Mouse (Mus musculus): ENCODE measurements around the gene Josd1. TPM values are rescaled to one million over a fixed set of nuclear protein-coding genes. Genes with fewer than 3 reads are reported as not detected.
"Not testable (repeated sequence)": the region's sequence is repeated elsewhere in the genome, so short reads cannot be mapped to it uniquely, and the experiment has no call there.

The Josd1 gene
- polyA plus RNA-seq, 1 experiment from 2014 or later, result 21.8 TPM

DNA sequence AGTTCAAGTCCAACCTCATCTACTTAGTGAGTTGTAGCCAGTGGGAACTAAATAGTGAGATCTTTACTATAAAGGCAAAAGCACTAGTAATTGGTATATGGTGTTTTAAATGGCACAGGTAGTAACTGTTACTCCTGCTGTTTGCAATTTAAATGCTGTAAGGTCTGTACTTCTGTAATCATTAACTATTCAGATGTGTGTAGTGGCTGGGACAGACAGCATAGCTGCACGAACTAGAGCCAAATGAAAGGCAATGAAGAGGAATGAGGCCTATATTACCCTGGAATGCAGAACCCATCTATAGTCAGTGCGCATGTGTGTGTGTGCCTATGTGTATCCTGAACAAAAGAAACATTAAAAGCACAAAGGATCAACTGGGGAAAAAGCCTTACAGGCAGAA lies 9.8 kb downstream of the Josd1 start:
- Histone ChIP-seq H3K4me3 (replicated peaks) (no peak overlapping the region), H3K9ac (replicated peaks) (no peak overlapping the region), H3K4me2 (no peak overlapping the region), H3K9me3 (replicated peaks) (no peaks in the 10 kb centered on the region), H3K27ac (replicated peaks) (no peak overlapping the region), H3K36me3 (peaks cover 38% of the 10 kb centered on the region), H3K4me1 (peaks cover 17% of the 10 kb centered on the region), H3K27me3 (replicated peaks) (no peaks in the 10 kb centered on the region)
- no peak for ATAC-seq (ENCODE audit: low FRiP score)
- 79% methylated on average over 2 of the region's 2 CpGs for WGBS

DNA sequence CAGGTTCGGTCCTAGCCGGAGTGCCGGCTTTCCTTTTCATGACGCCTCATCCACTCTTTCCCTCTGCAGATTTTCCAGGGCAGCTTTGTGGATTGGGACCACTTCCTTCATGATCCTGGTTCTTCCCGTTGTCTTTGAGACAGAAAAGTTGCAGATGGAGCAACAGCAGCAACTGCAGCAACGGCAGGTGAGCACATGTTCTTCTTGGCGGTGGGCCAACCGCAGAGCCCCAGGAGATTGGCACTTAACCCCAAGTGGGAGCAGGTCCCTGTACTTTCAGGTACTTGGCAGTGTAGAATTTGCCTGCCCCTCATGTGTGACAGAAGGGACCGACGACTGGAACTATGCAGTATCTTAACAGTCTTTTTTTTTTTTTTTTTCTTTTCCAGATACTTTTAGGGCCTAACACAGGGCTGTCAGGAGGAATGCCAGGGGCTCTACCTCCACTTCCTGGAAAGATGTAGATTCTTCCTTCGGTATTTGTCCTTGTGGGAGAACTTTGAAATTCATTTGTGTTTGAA lies 15.8 kb downstream of the Josd1 start:
- H3K9me3 ChIP-seq (replicated peaks); H3K27ac ChIP-seq (replicated peaks); H3K9ac ChIP-seq (replicated peaks); H3K27me3 ChIP-seq (replicated peaks); ATAC-seq (ENCODE audit: low FRiP score); H3K4me1 ChIP-seq: not testable (repeated sequence)
- WGBS, result 84% methylated on average over 11 of the region's 11 CpGs
- peak overlapping the region; percentile 86 for H3K4me3 ChIP-seq (replicated peaks)
- peak overlapping the region; percentile 76 for H3K4me2 ChIP-seq
- H3K36me3 ChIP-seq, result peaks cover 56% of the 10 kb centered on the region

DNA sequence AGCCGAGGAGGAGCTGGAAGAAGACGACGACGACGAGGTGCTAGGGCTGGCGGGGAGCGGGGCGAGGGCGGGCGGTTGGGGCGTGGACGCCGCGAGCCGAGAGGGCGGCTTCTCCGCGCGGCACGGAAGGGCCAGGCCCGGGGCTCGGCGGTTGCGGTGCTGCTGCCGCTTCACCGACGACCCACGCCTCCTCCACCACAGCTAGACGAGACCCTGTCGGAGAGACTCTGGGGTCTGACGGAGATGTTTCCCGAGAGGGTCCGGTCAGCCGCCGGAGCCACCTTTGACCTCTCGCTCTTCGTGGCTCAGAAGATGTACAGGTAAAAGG lies 16.8 kb downstream of the Josd1 start:
- under 1% methylated on average over 37 of the region's 37 CpGs for WGBS
- Histone ChIP-seq H3K4me2 (peak overlapping the region; percentile 76), H3K36me3 (peaks cover 56% of the 10 kb centered on the region), H3K27me3 (replicated peaks) (no peaks in the 10 kb centered on the region), H3K9ac (replicated peaks) (peak overlapping the region; percentile 77), H3K27ac (replicated peaks) (peak overlapping the region; percentile 64), H3K4me1 (peaks cover 7% of the 10 kb centered on the region), H3K4me3 (replicated peaks) (peak overlapping the region; percentile 86), H3K9me3 (replicated peaks) (no peaks in the 10 kb centered on the region)
- peak; percentile 55 for ATAC-seq (ENCODE audit: low FRiP score)

DNA sequence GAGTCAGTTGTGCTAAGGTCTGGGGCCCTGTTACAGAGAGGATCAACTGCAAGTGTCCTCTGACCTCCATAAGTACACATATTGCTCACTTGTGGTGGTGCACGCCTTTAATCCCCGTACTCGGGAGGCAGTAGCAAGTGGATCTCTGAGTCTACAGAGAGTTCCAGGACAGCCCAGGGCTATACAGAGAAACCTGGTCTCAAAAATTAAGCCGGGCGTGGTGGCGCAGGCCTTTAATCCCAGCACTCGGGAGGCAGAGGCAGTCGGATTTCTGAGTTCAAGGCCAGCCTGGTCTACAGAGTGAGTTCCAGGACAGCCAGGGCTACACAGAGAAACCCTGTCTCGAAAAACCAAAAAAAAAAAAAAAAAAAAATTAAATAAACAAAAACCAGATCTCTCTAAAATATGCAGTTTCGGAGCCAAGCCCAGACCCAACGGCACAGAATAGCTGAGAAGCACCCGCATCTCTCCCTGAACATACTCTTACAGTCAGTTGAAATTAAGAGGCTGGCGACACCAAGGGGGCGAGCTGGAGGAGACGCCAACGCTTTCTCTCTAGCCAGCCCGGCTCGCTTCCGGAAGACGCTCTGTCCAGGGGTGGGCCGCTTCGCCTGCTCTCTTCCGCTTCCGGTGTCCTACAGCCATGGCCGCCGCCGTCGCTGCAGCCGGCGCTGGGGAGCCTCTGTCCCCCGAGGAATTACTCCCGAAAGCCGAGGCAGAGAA lies 17.3 kb downstream of the Josd1 start, which contains the start of gene Tomm22:
Gene Tomm22, plus strand, starts transcription at position 613 of the 723 bp plus-strand sequence.
- Histone ChIP-seq H3K27me3 (replicated peaks) (no peaks in the 10 kb centered on the region), H3K4me1 (peaks cover 7% of the 10 kb centered on the region), H3K9ac (replicated peaks) (peak within 1 kb of the TSS; percentile 77), H3K27ac (replicated peaks) (peak within 1 kb of the TSS; percentile 64), H3K4me3 (replicated peaks) (peak within 1 kb of the TSS; percentile 86), H3K9me3 (replicated peaks) (no peaks in the 10 kb centered on the region), H3K4me2 (peak within 1 kb of the TSS; percentile 76), H3K36me3 (peaks cover 58% of the 10 kb centered on the region)
- WGBS, result 21% methylated on average over 33 of the region's 33 CpGs
- ATAC-seq (ENCODE audit: low FRiP score), result peak; percentile 94

DNA sequence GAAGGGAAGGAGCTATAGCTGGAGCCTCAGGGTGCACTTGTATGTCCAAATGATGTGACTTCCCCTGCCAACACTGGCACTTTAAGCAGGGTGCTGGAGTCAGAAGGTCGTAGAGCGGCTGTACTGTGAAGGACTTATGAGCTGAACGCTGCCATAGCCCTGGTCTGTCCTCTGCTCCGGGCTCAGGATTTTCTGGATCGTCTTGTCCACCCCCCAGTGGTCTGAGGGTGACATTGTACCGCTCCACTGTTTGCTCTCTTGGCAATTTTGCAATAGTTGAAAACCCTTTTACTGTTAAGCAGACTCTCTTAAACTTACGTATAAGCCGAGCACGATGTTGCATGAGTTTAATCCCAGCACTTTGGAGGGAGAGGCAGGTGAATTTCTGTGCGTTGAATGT lies 18.5 kb downstream of the Josd1 start:
- Histone ChIP-seq H3K27me3 (replicated peaks) (no peaks in the 10 kb centered on the region), H3K9ac (replicated peaks) (no peak overlapping the region), H3K36me3 (peaks cover 49% of the 10 kb centered on the region), H3K4me3 (replicated peaks) (no peak overlapping the region), H3K4me1 (peaks cover 7% of the 10 kb centered on the region), H3K9me3 (replicated peaks) (no peaks in the 10 kb centered on the region), H3K27ac (replicated peaks) (no peak overlapping the region), H3K4me2 (no peak overlapping the region)
- 77% methylated on average over 10 of the region's 10 CpGs for WGBS
- no peak for ATAC-seq (ENCODE audit: low FRiP score)

DNA sequence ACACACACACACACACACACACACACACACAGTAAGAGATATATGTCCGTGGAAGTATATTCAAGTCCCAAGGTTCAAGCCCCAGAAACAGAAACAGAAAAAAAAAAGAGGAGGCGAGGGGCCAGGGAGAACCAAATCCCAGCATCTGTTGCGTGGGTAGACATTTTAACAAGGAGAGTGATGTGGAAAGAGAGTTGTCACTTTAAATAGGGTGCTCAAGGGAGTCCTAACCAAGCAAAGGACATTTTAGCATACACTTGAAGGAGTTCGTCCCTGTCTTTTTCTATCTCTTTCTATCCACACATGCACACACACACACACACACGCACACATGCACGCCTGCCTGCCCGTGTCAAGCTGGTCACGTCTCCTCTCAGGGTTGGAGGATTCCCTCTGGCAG lies 23.1 kb downstream of the Josd1 start:
- no peak for ATAC-seq (ENCODE audit: low FRiP score)
- no peak overlapping the region for H3K9ac ChIP-seq (replicated peaks)
- peaks cover 47% of the 10 kb centered on the region for H3K36me3 ChIP-seq
- no peak overlapping the region for H3K27ac ChIP-seq (replicated peaks)
- 96% methylated on average over 8 of the region's 8 CpGs for WGBS
- H3K4me1 ChIP-seq, result peaks cover 5% of the 10 kb centered on the region
- H3K9me3 ChIP-seq (replicated peaks), result no peaks in the 10 kb centered on the region
- H3K4me2 ChIP-seq, result no peak overlapping the region
- no peaks in the 10 kb centered on the region for H3K27me3 ChIP-seq (replicated peaks)
- H3K4me3 ChIP-seq (replicated peaks), result no peak overlapping the region

DNA sequence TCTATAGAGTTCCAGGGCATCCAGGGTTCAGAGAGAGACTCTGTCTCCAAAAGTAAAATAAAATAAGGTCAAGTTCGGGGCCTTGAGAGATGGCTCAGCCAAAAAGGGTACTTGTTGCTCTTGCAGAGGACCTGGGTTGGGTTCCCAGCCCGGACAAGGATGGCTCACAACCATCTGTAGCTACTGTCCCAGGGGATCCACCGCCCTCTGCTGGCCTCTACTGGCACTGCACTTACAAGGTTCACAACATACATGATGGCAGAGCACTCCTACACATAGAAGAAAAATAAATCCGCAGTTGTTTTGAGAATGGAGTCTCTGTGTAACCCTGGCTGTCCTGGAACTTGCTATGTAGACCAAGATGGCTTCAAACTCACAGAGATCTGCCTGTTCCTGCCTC lies 25.9 kb downstream of the Josd1 start:
- Histone ChIP-seq H3K4me2 (no peak overlapping the region), H3K27me3 (replicated peaks) (no peaks in the 10 kb centered on the region), H3K9ac (replicated peaks) (no peak overlapping the region), H3K36me3 (peaks cover 34% of the 10 kb centered on the region), H3K4me1 (peaks cover 12% of the 10 kb centered on the region), H3K4me3 (replicated peaks) (no peak overlapping the region), H3K27ac (replicated peaks) (no peak overlapping the region), H3K9me3 (replicated peaks) (no peaks in the 10 kb centered on the region)
- no peak for ATAC-seq (ENCODE audit: low FRiP score)
- 77% methylated on average over 4 of the region's 4 CpGs for WGBS

DNA sequence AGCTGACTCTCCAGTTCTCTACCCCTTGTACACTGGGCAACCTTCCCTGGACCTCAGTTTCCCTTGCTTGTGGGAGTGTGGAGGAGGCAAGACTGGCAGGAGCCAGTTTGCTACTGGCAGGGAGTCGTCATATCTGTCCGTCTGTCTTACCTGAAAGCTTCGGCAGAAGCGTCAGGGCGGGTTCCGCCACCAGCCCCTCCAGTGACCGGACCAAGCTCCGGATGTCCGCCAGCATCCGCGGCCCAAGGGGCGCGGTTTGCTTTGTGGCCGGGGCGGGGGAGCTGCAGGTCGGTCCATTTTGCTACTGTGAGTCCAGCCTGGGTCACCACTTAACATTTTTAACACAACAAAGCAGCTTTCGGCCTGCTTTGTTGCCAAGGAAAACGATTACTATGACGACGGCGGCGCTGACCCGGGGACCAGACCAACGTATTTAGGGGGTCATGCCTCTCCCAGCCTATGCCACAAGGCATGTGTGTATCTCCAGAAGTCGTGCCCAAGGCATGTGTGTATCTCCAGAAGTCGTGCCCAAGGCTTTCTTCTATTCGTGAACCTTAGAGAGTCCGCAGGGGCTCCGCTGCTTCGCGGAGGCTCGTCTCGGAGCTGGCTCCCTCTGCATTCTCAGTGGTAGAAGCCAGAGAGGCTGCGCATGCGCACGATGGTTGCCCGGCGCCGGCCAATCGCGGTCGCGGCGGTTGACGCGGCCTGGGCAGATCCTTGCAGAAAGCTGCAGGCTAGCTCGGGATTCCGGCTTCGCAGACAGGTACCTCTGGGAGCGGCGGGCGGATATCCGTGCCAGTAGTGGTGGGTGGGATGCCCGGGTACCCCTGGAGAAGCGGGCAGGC lies 29.0 kb downstream of the Josd1 start, which contains the start of the genes Fam227a and Cby1:
Gene Fam227a, minus strand, starts transcription at position 426 of the 845 bp plus-strand sequence.
Gene Cby1, plus strand, starts transcription at position 669 of the 845 bp plus-strand sequence.
- H3K4me1 ChIP-seq, result peaks cover 16% of the 10 kb centered on the region
- ATAC-seq (ENCODE audit: low FRiP score), result peak; percentile 89
- H3K4me2 ChIP-seq, result peak within 1 kb of the TSS; percentile 77
- peak within 1 kb of the TSS; percentile 98 for H3K27ac ChIP-seq (replicated peaks)
- H3K9ac ChIP-seq (replicated peaks), result peak within 1 kb of the TSS; percentile 80
- under 1% methylated on average over 55 of the region's 55 CpGs for WGBS
- peaks cover 17% of the 10 kb centered on the region for H3K36me3 ChIP-seq
- no peaks in the 10 kb centered on the region for H3K27me3 ChIP-seq (replicated peaks)
- no peaks in the 10 kb centered on the region for H3K9me3 ChIP-seq (replicated peaks)
- H3K4me3 ChIP-seq (replicated peaks), result peak within 1 kb of the TSS; percentile 89

DNA sequence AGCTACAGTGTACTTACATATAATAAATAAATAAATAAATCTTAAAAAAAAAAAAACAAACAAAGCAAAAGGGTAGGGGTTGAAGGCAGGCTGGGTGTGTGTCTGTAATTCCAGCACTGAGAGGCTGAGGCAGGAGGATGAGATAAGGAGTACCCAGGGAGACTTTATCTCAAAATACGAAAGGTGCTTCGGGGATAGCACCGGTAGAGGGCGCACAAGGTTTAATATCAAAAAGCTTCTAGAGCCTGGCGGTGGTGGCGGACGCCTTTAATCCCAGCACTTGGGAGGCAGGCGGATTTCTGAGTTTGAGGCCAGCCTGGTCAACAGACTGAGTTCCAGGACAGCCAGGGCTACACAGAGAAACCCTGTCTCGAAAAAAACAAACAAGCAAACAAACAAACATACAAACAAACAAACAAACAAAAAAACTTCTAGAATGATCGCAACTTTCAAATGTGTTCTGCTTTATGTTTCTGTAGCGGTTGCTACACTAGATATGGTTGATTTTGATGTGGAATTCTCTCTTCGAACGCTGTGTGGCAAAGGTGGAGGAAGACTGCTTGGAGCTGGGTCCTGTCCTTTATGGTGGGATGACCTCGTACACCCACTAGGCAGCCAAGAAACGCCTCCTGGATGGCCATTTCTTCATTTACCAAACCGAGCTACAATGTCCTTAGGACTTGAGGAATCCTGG lies 29.7 kb downstream of the Josd1 start:
- peak; percentile 22; the same call in 1 of the 2 replicates for ATAC-seq (ENCODE audit: low FRiP score)
- 5% methylated on average over 16 of the region's 16 CpGs for WGBS

DNA sequence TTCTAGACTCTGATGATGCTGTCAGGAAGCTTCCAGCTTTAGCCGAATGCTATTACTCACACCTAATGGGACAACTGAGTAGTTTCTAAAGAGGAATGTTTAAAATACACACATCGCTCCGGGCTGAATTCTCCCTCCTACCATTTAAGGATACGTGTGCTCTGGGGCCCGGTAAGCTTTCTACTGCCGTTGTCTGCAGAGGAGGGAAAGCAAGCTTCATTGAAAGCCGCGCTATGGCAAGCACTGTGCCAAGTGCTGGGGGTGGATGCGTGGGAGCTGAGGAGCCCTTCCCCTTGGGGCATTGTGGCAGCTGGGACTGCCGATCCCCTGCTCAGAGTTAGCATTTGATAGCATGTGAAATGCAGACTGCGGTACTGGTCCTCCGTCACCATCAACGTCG lies 31.3 kb downstream of the Josd1 start:
- H3K4me1 ChIP-seq, result peaks cover 16% of the 10 kb centered on the region
- no peak overlapping the region for H3K9ac ChIP-seq (replicated peaks)
- H3K4me2 ChIP-seq, result no peak overlapping the region
- no peak for ATAC-seq (ENCODE audit: low FRiP score)
- no peaks in the 10 kb centered on the region for H3K27me3 ChIP-seq (replicated peaks)
- no peak overlapping the region for H3K4me3 ChIP-seq (replicated peaks)
- WGBS, result 68% methylated on average over 14 of the region's 14 CpGs
- H3K36me3 ChIP-seq, result no peaks in the 10 kb centered on the region; the same call in none of the 2 replicates
- H3K9me3 ChIP-seq (replicated peaks), result no peaks in the 10 kb centered on the region
- no peak overlapping the region for H3K27ac ChIP-seq (replicated peaks)

More for the DNA sequence above, 29.7 kb downstream of the Josd1 start:
- Histone ChIP-seq H3K4me3 (replicated peaks) (peak overlapping the region; percentile 89), H3K4me2 (peak overlapping the region; percentile 77), H3K9me3 (replicated peaks) (no peaks in the 10 kb centered on the region), H3K36me3 (peaks cover 11% of the 10 kb centered on the region), H3K9ac (replicated peaks) (peak overlapping the region; percentile 80), H3K4me1 (peaks cover 16% of the 10 kb centered on the region), H3K27me3 (replicated peaks) (no peaks in the 10 kb centered on the region), H3K27ac (replicated peaks) (peak overlapping the region; percentile 98)

DNA sequence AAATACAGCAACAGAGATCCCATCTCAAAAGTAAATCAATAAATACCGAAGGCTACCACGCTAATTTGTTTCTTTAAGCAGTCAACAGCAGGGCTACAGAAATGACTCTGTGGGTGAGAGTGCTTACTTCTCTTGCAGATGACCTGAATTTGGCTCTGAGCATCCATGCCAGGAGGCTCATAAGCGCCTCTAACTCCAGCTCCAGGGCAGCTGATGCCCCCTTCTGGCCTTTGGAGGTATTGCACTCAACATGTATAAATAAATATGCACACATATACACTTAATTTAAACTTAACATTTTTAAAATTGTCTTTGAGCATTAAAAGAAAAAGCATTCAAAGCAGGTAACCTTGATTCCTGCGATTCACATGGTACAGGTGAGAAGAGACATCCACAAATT lies 36.2 kb downstream of the Josd1 start:
- 78% methylated on average over 4 of the region's 4 CpGs for WGBS
- no peak for ATAC-seq (ENCODE audit: low FRiP score)
- H3K9me3 ChIP-seq (replicated peaks), result no peaks in the 10 kb centered on the region
- no peak overlapping the region for H3K27ac ChIP-seq (replicated peaks)
- no peak overlapping the region for H3K9ac ChIP-seq (replicated peaks)
- no peak overlapping the region for H3K4me2 ChIP-seq
- H3K4me1 ChIP-seq, result peaks cover 1% of the 10 kb centered on the region; the same call in 1 of the 2 replicates
- no peaks in the 10 kb centered on the region for H3K27me3 ChIP-seq (replicated peaks)
- no peak overlapping the region for H3K4me3 ChIP-seq (replicated peaks)
- peaks cover 27% of the 10 kb centered on the region for H3K36me3 ChIP-seq

All from neural tube, embryonic 15.5 days (tissue).